Mouse (Mus musculus) lung, postnatal 10 days (tissue): ENCODE results near the gene Tph1.

ENCODE experiments used
- DNase-seq: peaks from one replicate; pipeline ENCODE4 v3.0.0; 2021

Gene Tph1

DNA sequence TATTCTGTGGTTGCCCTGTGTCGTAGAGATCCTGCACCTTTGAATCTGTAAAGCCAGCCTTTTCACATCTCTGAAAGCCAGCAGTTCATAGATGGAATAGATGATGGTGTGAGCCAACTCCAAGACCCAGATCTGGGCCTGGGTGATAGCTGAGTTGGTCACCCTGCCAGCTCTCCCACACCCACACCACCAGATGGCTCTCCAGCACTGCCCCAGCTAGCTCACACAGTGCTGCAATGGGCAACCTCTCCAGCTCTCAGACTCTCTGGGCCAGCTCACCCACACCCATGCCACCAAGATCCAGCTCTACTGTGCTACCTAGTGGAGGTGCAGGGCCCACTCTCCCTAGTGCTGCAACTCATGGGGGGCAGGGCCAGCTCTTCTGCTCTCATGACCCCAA, 29.2 kb downstream of the Tph1 start:
- DNase-seq: peak; percentile 8

DNA sequence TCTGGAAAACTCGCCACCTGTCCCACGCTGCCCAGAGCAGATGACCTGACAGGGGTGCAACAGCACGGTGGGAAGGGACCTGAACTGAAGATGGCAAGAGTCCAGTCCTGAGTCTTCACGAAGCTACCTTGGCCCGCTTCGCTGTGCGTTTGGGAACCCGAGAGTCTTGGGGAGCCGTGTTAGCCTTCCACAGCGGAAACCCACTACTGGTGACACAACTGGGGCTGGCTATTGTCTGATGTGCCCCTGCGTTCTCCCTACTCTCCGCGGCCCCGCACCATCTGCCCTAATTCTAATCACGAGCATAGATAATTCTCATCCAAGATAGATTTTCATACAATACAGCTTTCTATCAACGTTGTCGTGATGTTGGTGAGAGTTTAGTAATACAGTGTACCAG, 32.3 kb downstream of the Tph1 start:
- no peak for DNase-seq

DNA sequence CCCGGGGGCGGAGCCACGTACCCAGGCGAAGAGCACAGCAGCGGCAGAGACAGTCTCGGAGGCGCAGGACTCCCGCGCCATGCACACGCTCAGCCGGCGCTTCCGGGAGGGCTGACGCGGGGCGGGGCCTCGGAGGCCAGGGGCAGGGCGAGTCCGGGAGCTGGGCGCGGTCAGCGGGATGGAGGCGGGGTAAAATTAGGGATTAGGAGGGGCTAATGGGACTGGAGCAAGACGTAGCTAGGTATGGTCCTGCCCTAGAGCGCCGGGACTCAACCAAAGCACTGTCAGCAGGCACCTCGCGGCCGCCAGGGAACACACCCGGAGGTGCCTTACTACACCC, 32.7 kb downstream of the Tph1 start, which contains the start of gene Sergef:
Sergef (minus strand) TSS at position 116 of the 340 bp plus-strand sequence.
- DNase-seq: peak; percentile 94

DNA sequence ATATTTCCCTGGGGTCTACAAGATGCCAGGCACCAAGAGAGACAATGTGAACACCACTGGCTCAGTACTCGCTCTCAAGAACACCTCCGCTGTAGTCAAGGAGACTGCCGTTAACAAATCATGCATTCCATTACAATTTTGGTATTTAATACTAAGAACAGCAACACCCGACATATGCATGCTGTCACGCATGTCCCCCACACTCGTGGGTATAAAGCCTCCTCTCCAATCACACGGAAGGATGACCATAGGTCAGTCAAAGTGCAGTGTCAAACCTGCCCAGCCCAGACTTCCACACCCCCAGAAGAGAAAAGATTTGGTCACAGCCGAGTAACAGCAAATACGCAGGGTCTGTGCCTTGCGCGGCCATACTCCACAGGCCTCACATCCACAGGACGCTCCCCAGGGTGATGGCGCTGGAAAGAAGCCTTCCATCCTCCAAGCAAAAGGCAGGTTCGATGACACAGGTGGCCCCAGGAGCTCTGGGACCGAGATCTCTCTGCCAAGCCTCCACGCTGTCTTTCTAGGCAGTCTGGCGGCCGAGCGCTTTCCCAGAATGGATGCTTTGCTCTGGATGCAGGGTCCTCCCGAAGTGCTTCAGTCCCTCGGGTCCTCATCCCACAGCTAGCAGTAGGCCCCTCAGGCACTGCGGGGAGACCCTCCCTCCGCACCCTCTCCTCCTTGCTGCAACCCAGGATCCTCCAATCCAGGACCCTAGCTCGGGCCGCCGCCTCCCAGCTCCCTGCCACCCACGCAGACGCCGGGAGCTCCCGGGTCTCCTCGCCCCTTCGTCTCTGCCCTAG, 33.2 kb downstream of the Tph1 start:
- DNase-seq: no peak

DNA sequence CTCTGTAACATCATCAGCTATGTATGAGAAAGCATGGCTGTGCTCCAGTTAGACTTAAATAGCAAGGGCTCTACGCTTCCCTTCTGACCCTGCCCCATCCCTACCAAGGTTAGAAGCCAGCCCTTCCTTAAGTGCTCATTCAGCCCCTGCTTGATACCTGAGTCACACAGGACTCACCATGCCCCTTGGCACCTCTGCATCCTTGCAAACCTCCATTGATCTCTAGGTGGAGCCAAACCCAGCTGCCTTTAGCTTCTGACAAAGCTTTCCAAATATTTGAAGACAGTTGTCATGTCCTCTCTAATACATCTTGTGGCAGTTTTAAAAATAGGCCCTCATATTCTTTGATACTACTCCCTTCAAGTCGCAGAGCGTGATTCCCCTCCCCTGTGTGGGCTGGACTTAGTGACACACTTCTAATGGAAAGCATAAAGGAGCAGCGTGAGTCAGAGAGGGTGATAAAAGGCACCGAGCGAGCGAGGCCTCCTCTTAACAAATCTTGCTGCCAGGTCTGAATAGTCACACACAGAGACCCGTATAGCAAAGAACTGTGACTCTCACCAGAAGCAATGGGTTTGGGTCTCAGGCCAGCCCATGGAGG, 43.9 kb downstream of the Tph1 start:
- peak; percentile 52 for DNase-seq

DNA sequence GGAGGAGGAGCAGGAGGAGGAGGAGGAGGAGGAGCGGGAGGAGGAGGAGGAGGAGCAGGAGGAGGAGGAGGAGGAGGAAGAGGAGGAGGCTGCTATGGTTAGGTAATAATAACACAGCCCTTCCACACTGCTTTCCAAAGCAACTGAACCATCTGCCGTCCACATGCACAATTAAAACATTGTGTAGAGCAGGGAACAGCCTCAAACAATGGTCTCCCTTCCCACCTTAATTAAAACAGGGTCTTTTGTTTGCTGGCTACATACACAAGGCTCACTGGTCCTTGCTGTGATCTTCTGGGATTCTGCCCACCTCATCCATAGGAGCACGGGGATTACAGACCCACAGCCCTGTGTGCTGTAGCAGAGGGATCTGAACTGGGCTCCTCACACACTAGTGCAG, 48.4 kb downstream of the Tph1 start:
- no peak for DNase-seq

DNA sequence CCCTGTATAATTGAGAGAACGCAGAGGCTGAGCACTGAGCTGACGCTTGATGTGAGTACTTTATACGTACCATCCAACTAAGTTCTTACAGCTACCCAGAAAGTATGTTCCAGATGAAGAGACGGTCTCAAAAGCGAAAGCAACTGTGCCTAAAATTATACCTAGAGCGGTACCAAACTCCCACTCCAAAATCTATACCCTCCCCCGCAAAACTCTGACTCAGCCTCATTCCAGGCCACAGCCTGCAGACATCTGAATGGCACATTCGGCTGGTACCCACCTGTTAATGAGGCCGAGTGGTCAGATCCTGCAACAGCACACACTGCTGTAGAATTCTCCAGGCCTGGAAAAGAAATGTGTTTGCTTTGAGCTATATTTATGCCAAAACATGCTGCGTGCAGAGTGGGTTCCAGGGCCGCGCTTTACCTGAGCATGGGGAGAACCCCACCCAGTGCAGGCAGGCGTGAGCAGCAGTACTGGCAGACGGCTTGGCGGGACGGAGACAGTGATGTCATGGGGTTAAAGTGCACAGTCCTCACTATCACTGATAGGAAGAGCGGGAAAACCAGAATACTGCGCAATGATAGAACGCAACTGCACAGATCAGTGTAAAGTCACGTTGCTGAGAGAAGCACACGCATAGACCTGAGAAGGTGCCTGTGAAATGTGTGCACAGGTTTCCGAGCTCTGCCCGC, 53.8 kb downstream of the Tph1 start:
- DNase-seq: no peak

DNA sequence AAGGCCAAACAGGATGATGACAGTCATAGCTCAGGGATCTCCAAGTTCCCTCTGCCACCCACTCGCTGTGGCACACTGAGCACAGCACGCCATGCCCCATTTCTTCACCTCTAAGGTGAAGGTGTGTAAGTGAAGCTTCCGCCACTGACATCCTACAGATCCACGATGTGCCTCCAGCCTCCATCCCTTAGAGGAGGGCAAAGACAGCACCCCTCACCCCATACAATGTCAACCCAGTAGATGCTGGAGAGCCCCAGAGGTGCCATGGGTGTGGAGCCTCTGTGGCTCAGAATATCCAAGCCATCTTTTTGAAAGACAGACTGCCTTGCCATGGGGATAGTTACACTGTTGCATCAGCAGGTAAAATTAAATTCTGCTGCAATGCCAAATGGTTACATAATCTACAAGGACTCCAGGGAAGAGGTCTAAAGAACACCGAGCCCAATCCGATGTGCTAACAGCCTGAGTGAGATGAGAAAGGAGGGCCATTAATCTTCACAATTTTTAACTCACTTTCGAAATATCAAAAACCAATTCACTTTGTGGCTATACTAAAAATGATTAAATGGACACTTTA, 55.8 kb downstream of the Tph1 start:
- no peak for DNase-seq

DNA sequence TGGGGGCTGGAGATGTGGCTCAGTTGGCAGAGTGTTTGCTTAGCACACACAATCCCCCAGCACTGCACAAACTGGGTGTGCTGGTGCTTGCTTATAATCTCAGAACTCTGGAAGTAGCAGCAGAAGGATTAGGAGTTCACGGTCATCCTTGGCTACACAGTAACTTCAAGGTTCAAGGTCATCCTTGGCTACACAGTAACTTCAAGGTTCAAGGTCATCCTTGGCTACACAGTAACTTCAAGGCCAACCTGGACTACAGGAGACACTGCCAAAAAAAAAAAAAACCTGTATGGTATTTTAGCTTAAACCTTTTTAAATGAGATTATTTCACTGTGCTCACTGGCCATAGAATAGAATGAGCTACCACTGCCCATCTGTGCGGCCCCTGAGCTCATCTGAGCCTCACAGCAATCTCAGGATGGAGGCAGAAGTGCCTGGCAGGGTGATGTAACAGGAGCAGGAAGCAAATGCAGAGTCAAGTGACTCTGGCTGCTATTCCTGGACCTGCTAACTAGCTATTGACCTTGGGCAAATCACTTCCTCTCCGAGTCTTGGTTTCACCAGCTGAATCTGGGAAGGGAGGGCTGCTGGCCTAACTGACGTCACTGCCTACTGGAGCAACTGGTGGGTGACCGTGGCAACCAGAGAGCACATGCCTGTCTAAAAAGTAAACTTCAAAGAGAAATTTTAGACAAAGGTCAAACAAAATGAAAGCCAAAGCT, 56.9 kb downstream of the Tph1 start:
- peak; percentile 39 for DNase-seq

DNA sequence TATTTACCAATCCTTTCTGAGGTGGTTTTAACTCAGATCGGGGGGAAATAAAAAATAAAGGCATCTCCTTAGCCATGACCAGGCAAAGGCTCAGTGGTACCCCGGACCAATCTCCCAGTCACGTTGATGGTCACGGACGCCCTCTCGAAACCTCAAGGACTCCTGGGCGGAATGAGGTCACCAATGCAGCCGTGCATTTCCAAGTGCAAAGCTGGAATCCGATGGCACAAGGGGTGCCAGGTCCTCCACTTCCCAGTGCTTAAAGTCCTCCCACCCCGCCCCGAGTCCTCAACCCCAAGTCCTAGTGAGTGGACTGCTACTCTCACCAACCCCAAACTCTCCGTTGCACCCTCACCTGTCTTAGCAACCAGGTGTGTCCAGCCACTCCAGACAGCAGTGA, 58.1 kb downstream of the Tph1 start:
- DNase-seq: peak; percentile 33

DNA sequence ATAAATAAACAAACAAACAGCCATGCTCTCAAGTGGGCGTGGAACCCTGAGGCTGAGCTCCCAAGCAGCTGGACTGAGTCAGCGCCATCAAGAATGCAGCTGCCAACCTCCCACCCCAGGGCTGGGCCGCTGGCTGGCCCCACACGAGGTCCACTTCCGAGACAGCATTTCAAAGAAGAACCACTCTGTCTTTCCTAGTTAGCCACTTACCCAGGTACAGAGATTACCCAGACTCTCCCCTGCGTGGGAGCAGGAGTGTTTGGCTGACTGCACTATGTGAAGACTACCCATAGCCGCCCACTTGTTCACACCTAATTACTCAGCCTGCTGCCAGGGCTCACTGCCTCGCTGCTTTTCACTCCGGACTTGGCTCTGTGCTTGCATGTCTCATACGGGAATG, 59.2 kb downstream of the Tph1 start:
- DNase-seq: peak; percentile 21

DNA sequence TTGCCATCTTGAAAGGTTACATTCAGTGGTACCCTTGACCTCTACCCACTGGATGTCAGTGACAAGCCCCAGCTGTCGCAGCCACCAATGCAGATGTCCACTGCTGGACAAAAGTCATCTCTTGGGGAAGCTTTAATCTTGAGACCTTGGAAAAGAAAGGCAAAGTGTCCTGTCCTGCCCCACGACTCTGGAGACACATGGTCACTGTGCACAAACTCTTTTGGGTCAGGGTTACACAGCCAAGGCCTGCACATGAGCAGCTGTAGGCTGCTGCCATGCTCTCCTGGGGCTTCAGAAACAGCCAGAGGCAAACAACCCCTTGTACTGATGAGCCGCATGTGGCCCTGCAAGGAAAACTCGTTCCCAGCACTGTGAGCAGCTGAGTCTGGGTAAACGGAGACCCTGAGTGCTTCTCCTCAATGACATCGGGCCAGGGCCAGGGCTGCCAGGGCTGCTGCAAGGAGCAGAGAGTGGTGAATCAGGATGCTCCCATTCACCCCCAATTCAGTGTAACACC, 59.9 kb downstream of the Tph1 start:
- DNase-seq: no peak

DNA sequence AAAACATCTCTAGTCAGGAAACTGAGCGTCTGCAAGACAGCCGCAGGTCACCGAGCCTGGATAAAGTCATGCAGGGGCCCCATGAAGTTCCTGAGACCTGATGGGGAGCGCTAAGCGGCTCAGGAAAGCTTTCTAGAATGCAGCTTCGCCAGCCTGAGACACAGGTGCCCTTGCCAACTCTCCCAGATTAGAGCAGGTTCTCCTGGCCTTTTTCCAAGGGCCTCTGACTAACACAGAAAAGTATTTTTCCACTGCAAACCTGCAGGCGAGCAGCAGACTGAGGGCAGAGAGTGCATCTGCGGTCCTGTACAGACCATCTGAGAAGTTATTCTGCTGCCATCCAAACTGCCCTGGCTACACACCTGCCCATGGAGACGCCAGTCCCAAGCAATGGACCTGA, 60.4 kb downstream of the Tph1 start:
- peak; percentile 62 for DNase-seq

DNA sequence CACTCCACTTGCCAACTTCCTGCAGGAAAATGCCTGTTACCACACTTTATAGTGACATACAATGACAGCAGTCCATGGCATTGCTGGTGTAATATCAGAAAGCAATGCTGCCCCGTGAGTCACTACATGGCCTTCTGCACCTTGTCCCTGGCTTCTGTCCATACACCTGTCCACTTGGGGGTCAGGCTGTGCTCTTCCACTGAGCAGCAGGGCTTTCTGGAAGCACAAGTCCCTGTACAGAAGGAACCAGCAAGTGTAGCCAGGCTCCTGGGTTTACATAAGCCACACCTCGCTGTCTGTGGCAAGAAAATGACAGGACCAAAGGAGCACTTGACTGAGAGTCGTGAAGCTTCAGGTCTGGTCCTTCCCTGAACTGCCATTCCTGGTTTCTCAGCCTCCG, 63.0 kb downstream of the Tph1 start:
- DNase-seq: no peak

DNA sequence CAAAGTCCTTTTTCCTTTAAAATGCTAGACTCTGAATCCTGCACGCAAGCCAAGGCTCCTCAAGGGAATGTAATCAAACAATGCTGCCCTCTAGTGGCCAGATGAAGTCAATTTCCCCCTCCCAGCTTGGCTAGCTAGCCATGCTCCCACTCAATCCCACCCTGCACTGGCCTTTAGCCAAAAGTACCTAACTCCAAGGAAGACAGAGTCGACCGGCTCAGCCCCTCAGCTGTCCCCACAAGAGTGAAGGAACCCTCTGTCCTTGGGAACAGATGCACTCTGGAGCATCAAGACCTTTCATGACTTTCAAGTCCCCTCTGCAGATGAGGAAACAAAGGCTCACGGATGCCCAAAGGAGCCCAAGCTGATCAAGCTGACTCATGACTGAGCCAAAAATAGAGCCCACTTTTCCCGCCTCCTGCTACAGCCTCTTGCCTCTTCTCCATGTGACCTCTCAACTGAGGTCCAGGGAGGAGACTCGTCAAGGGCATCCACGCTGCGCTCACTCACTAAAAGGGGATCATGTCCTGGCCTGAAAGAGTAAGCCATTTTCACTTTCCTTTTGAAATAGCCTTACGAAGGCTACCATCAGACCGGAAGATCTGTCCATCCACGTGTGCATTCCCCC, 64.8 kb downstream of the Tph1 start:
- peak; percentile 74 for DNase-seq

DNA sequence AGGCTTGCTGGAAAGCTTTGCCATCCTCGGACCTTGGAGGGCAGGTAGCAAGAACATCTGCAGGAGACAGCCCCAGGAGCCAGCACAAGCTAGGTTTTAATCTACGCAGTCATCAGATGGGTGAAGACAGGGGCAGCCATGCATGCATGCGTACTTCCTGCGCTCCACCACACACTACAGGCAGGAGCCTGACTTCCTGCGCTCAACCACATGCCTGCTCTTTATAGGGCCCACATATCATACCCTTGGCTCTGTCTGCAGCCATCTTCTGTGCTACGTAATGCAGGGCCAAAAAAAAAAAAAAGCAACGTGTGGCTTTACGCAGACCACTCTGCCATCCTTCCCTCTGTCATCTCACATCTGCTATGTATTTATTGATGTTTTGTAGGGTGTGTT, 65.3 kb downstream of the Tph1 start:
- no peak for DNase-seq

DNA sequence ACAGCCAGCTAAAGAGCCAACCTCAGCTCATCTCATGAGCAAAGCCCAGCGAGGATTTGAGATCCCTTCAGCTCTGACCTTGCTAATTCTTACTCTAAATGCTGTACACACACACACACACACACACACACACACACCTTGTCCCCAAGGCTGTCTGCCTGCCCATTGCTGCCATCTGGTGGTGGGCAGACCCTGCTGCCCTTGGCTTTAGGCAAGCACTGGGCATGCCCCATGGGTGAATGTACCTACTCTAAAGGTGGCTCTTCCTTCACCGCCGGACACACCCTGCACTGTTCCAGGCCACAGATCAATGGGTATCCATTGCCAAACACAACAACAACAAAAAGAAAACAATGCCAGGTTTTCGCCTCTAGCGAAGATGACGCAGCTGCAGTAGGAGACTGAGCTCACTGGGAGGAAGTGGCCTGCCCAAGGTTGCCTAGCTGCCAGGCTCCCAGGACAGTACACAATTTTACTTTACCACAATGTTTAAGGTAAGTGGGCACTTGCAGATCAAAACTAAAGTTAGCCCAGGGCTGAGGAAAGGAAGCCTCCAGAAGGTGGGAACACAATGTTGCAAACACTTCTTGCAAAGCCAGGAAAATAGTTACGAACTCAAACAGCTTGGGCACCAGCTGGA, 65.8 kb downstream of the Tph1 start:
- peak; percentile 84 for DNase-seq

DNA sequence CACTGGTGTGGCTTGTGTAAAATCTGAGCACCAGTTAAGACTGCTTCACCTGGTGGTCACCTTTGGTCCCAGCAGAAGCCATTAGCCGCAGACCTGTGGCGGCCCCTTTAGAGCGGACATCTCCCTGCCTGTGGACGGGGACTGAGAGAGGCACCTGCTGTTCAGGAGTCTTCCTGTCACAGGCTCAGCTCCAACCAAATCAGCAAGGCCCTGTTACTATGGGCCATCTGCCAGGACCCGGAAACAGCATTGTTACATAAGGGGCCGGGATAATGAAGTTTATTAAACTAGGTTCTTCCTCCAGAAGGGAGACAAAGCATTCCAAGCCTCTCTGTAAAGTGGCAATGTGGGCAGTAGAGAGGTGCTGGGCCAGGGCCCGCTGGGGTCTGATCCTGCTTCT, 69.3 kb downstream of the Tph1 start:
- DNase-seq: peak; percentile 45

DNA sequence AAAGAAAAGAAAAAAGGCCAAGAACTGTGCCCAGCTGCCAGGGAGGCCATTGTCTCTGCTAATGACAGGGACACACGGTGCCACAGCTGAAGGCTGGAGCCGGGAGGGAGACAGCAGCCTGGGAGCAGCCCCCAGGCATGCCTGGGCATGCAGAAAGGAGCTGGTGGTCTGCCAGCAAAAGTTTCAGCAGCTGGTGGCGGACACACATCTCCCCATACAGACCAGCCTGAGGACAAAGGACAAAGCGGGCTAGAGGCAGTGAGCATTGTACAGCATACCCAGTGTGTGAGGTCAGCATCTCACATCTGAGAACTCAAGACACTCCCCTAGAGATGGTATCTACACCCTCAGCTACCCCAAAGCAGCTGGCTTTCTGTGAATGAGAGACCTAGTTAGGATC, 70.3 kb downstream of the Tph1 start:
- peak; percentile 61 for DNase-seq

DNA sequence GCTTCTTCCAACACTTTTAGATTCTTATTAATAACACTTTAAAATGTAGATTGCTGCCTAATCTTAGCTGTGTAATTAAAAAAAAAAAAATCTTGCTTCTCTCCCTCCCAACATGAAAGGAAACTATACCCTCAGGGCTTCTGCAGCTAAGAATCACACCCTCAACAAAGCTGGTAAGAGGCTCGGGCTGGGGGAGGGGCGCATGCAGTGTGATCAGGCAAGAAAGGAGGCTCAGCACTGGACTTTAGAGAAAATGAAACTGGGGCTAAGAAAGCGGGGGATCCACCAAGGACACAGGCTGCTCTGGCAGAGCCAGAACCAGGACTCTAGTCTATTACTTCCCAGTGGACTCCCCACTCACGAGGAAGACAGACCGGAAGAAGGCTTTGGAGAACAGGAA, 71.2 kb downstream of the Tph1 start:
- no peak for DNase-seq

DNA sequence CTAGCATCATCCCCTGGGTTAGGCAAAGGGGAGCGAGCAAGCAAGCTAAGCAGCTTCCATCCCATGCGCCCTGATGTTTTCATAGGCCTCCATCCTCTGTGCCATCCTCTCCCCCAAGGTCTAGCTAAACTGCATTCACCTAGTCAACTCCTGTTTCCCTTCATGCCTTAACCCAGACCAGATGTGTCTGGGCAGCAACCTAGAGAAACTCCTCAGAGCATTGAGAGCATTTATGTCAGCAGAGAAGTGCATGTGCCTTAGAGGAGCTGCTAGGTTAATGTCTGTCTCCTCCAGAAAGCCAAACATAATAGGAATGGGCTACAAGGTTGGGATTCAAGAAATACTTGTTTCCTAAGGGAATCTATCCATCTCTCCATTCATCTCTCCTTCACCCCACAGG, 75.3 kb downstream of the Tph1 start:
- DNase-seq: no peak
